Mouse (Mus musculus): ENCODE measurements at regions not wholly inside any gene's neighbourhood (a gene's known extent, or its start where the extent isn't known, plus 50 kb on each side); places are given as distances from the start of the nearest gene placed in this dataset.
"Not testable (repeated sequence)": the region's sequence is repeated elsewhere in the genome, so short reads cannot be mapped to it uniquely, and the experiment has no call there.

- no peaks in the 10 kb centered on the region for H3K9me3 ChIP-seq (ENCODE audit: low read length)
- H3K36me3 ChIP-seq (ENCODE audit: insufficient read depth, low read length): no peaks in the 10 kb centered on the region
- no peak for ATAC-seq
- no peak overlapping the region for H3K27ac ChIP-seq
- TF ChIP-seq CTCF (IDR thresholded peaks at IDR 0.05; ENCODE audit: low read depth): no peak
- H3K4me3 ChIP-seq (ENCODE audit: low read length): no peak overlapping the region
- H3K4me1 ChIP-seq (ENCODE audit: insufficient read depth, low read length): no peaks in the 10 kb centered on the region
- no peaks in the 10 kb centered on the region for H3K27me3 ChIP-seq (ENCODE audit: insufficient read depth, low read length)
- peak; percentile 8 for DNase-seq (ENCODE audit: low spot score)
- H3K4me2 ChIP-seq (ENCODE audit: low read depth, low read length): no peak overlapping the region
- WGBS: 55% methylated on average over 2 of the region's 2 CpGs
- H3K9ac ChIP-seq (replicated peaks; ENCODE audit: low read length): no peak overlapping the region
These were observed 672.8 kb upstream of the Man1a start for GRCm38 (mm10) chr10:54749239-54749638.

DNA sequence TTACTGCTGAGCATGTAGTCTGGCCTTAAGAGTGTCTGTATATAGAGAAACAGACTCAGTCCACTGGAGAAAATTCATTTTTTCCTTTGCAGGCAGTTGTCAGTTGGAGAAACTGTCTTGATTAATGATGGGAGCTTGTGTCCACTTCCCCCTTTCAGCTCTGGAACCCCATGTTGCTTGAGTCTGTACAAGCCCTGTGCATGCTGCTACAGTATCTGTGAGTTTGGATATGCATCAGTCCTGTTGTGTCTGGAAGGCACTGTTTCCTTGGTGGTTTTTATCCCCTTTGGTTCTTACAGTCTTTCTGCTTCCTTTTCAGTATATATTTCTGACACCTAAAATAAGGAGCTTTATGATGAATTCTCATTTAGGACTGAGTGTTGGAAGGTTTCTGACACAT is 660.7 kb upstream of the Man1a start:
- no peak for ATAC-seq
- Histone ChIP-seq H3K4me2 (ENCODE audit: low read depth, low read length) (no peak overlapping the region), H3K36me3 (ENCODE audit: insufficient read depth, low read length) (no peaks in the 10 kb centered on the region), H3K4me1 (ENCODE audit: insufficient read depth, low read length) (no peaks in the 10 kb centered on the region), H3K27ac (no peak overlapping the region), H3K9me3 (ENCODE audit: low read length) (no peaks in the 10 kb centered on the region), H3K9ac (replicated peaks; ENCODE audit: low read length) (no peak overlapping the region), H3K4me3 (ENCODE audit: low read length) (no peak overlapping the region), H3K27me3 (ENCODE audit: insufficient read depth, low read length) (no peaks in the 10 kb centered on the region)
- TF ChIP-seq CTCF (IDR thresholded peaks at IDR 0.05; ENCODE audit: low read depth): no peak
- DNase-seq (ENCODE audit: low spot score): no peak

GRCm38 (mm10) chr10:54712684-54713083 is 636.3 kb upstream of the Man1a start:
- no peak for DNase-seq (ENCODE audit: low spot score)
- H3K36me3 ChIP-seq (ENCODE audit: insufficient read depth, low read length): no peaks in the 10 kb centered on the region
- H3K9me3 ChIP-seq (ENCODE audit: low read length): no peaks in the 10 kb centered on the region
- no peak overlapping the region for H3K4me2 ChIP-seq (ENCODE audit: low read depth, low read length)
- no peak for ATAC-seq
- H3K27ac ChIP-seq: no peak overlapping the region
- no peak overlapping the region for H3K4me3 ChIP-seq (ENCODE audit: low read length)
- H3K4me1 ChIP-seq (ENCODE audit: insufficient read depth, low read length): no peaks in the 10 kb centered on the region
- 62% methylated on average over 1 of the region's 1 CpGs for WGBS
- no peak overlapping the region for H3K9ac ChIP-seq (replicated peaks; ENCODE audit: low read length)
- no peak for TF ChIP-seq CTCF (IDR thresholded peaks at IDR 0.05; ENCODE audit: low read depth)
- no peaks in the 10 kb centered on the region for H3K27me3 ChIP-seq (ENCODE audit: insufficient read depth, low read length)

- not testable (repeated sequence) for H3K27ac ChIP-seq; H3K9ac ChIP-seq (replicated peaks; ENCODE audit: low read length); H3K9me3 ChIP-seq (ENCODE audit: low read length); H3K4me1 ChIP-seq (ENCODE audit: insufficient read depth, low read length); H3K4me3 ChIP-seq (ENCODE audit: low read length); H3K27me3 ChIP-seq (ENCODE audit: insufficient read depth, low read length); H3K36me3 ChIP-seq (ENCODE audit: insufficient read depth, low read length); DNase-seq (ENCODE audit: low spot score); ATAC-seq; H3K4me2 ChIP-seq (ENCODE audit: low read depth, low read length)
These were observed 591.4 kb upstream of the Man1a start for GRCm38 (mm10) chr10:54667791-54668190.
